Mouse (Mus musculus): ENCODE data around the gene Slc16a7. TPM values are rescaled to one million over a fixed set of nuclear protein-coding genes. Genes with fewer than 3 reads are reported as not detected.
A peak's percentile ranks its signal among the peaks of the same experiment; 100 is the strongest.

Gene Slc16a7
- polyA plus RNA-seq, 1 experiment from 2014 or later, result 4.3 TPM

GRCm38 (mm10) chr10:125270266-125270665, 119.0 kb downstream of the Slc16a7 start:
- H3K27ac ChIP-seq (replicated peaks), result no peak overlapping the region
- no peak for ATAC-seq (ENCODE audit: extremely low read depth, insufficient number of reproducible peaks, low FRiP score, low TSS enrichment)
- H3K27me3 ChIP-seq (replicated peaks), result no peaks in the 10 kb centered on the region
- peaks cover 27% of the 10 kb centered on the region for H3K4me1 ChIP-seq
- H3K9ac ChIP-seq, result no peak overlapping the region
- H3K9me3 ChIP-seq, result no peaks in the 10 kb centered on the region
- 54% methylated on average over 5 of the region's 5 CpGs for WGBS
- H3K4me2 ChIP-seq, result no peak overlapping the region
- H3K36me3 ChIP-seq, result no peaks in the 10 kb centered on the region
- no peak overlapping the region for H3K4me3 ChIP-seq

- H3K36me3 ChIP-seq, result no peaks in the 10 kb centered on the region
- H3K27ac ChIP-seq (replicated peaks), result peak overlapping the region; percentile 54
- H3K4me3 ChIP-seq, result no peak overlapping the region
- no peaks in the 10 kb centered on the region for H3K9me3 ChIP-seq
- H3K9ac ChIP-seq, result no peak overlapping the region
- H3K27me3 ChIP-seq (replicated peaks), result no peaks in the 10 kb centered on the region
- ATAC-seq (ENCODE audit: extremely low read depth, insufficient number of reproducible peaks, low FRiP score, low TSS enrichment), result no peak
- H3K4me1 ChIP-seq, result peaks cover 25% of the 10 kb centered on the region
- peak overlapping the region; percentile 38 for H3K4me2 ChIP-seq
- 35% methylated on average over 4 of the region's 4 CpGs for WGBS
Observed at GRCm38 (mm10) chr10:125266322-125266721, 122.9 kb downstream of the Slc16a7 start.

GRCm38 (mm10) chr10:125265901-125266300, 123.4 kb downstream of the Slc16a7 start:
- Histone ChIP-seq H3K9ac (no peak overlapping the region), H3K4me3 (no peak overlapping the region), H3K27me3 (replicated peaks) (no peaks in the 10 kb centered on the region), H3K27ac (replicated peaks) (peak overlapping the region; percentile 54; the same call in 1 of the 2 replicates), H3K4me2 (peak overlapping the region; percentile 38), H3K9me3 (no peaks in the 10 kb centered on the region), H3K36me3 (no peaks in the 10 kb centered on the region), H3K4me1 (peaks cover 23% of the 10 kb centered on the region)
- ATAC-seq (ENCODE audit: extremely low read depth, insufficient number of reproducible peaks, low FRiP score, low TSS enrichment), result no peak
- WGBS, result 27% methylated on average over 9 of the region's 9 CpGs

GRCm38 (mm10) chr10:125265467-125265866, 123.8 kb downstream of the Slc16a7 start:
- no peaks in the 10 kb centered on the region for H3K27me3 ChIP-seq (replicated peaks)
- H3K36me3 ChIP-seq, result no peaks in the 10 kb centered on the region
- no peak overlapping the region for H3K4me3 ChIP-seq
- no peak overlapping the region for H3K9ac ChIP-seq
- H3K27ac ChIP-seq (replicated peaks), result peak overlapping the region; percentile 24; the same call in 1 of the 2 replicates
- peaks cover 23% of the 10 kb centered on the region for H3K4me1 ChIP-seq
- peak overlapping the region; percentile 38 for H3K4me2 ChIP-seq
- no peaks in the 10 kb centered on the region for H3K9me3 ChIP-seq
- no peak for ATAC-seq (ENCODE audit: extremely low read depth, insufficient number of reproducible peaks, low FRiP score, low TSS enrichment)
- 51% methylated on average over 14 of the region's 14 CpGs for WGBS

GRCm38 (mm10) chr10:125264938-125265337, 124.3 kb downstream of the Slc16a7 start:
- Histone ChIP-seq H3K9ac (no peak overlapping the region), H3K4me3 (no peak overlapping the region), H3K27ac (replicated peaks) (no peak overlapping the region), H3K4me1 (peaks cover 23% of the 10 kb centered on the region), H3K4me2 (no peak overlapping the region), H3K36me3 (no peaks in the 10 kb centered on the region), H3K27me3 (replicated peaks) (no peaks in the 10 kb centered on the region), H3K9me3 (no peaks in the 10 kb centered on the region)
- 60% methylated on average over 4 of the region's 4 CpGs for WGBS
- ATAC-seq (ENCODE audit: extremely low read depth, insufficient number of reproducible peaks, low FRiP score, low TSS enrichment), result no peak

GRCm38 (mm10) chr10:125255904-125256303, 133.4 kb downstream of the Slc16a7 start:
- no peak overlapping the region for H3K27ac ChIP-seq (replicated peaks)

GRCm38 (mm10) chr10:125214536-125214935, 174.7 kb downstream of the Slc16a7 start:
- H3K4me2 ChIP-seq, result no peak overlapping the region
- ATAC-seq (ENCODE audit: extremely low read depth, insufficient number of reproducible peaks, low FRiP score, low TSS enrichment), result no peak
- no peaks in the 10 kb centered on the region for H3K9me3 ChIP-seq
- H3K9ac ChIP-seq, result no peak overlapping the region
- H3K27me3 ChIP-seq (replicated peaks), result no peaks in the 10 kb centered on the region
- WGBS, result 71% methylated on average over 2 of the region's 2 CpGs
- H3K27ac ChIP-seq (replicated peaks), result no peak overlapping the region
- no peaks in the 10 kb centered on the region for H3K36me3 ChIP-seq
- no peak overlapping the region for H3K4me3 ChIP-seq
- no peaks in the 10 kb centered on the region for H3K4me1 ChIP-seq

More at GRCm38 (mm10) chr10:125255904-125256303, 133.4 kb downstream of the Slc16a7 start:
- no peaks in the 10 kb centered on the region for H3K36me3 ChIP-seq
- ATAC-seq (ENCODE audit: extremely low read depth, insufficient number of reproducible peaks, low FRiP score, low TSS enrichment), result no peak
- H3K27me3 ChIP-seq (replicated peaks), result no peaks in the 10 kb centered on the region
- no peak overlapping the region for H3K4me2 ChIP-seq
- H3K9ac ChIP-seq, result no peak overlapping the region
- no peaks in the 10 kb centered on the region for H3K4me1 ChIP-seq
- H3K9me3 ChIP-seq, result no peaks in the 10 kb centered on the region
- H3K4me3 ChIP-seq, result no peak overlapping the region
- WGBS, result 80% methylated on average over 4 of the region's 4 CpGs

- 83% methylated on average over 3 of the region's 3 CpGs for WGBS
- no peak for ATAC-seq (ENCODE audit: extremely low read depth, insufficient number of reproducible peaks, low FRiP score, low TSS enrichment)
- Histone ChIP-seq H3K36me3 (no peaks in the 10 kb centered on the region), H3K27me3 (replicated peaks) (no peaks in the 10 kb centered on the region), H3K9me3 (no peaks in the 10 kb centered on the region), H3K4me1 (no peaks in the 10 kb centered on the region), H3K4me3 (no peak overlapping the region), H3K27ac (replicated peaks) (no peak overlapping the region), H3K4me2 (no peak overlapping the region), H3K9ac (no peak overlapping the region)
Observed at GRCm38 (mm10) chr10:125213805-125214204, 175.5 kb downstream of the Slc16a7 start.

GRCm38 (mm10) chr10:125187544-125187943, 201.7 kb downstream of the Slc16a7 start:
- Histone ChIP-seq H3K9ac (no peak overlapping the region), H3K27ac (replicated peaks) (no peak overlapping the region), H3K9me3 (no peaks in the 10 kb centered on the region), H3K36me3 (no peaks in the 10 kb centered on the region), H3K4me3 (no peak overlapping the region), H3K4me1 (no peaks in the 10 kb centered on the region), H3K27me3 (replicated peaks) (no peaks in the 10 kb centered on the region), H3K4me2 (no peak overlapping the region)
- WGBS, result 51% methylated on average over 5 of the region's 5 CpGs
- ATAC-seq (ENCODE audit: extremely low read depth, insufficient number of reproducible peaks, low FRiP score, low TSS enrichment), result no peak

- Histone ChIP-seq H3K9ac (no peak overlapping the region), H3K9me3 (no peaks in the 10 kb centered on the region), H3K36me3 (no peaks in the 10 kb centered on the region), H3K4me2 (no peak overlapping the region), H3K27ac (replicated peaks) (no peak overlapping the region), H3K27me3 (replicated peaks) (no peaks in the 10 kb centered on the region), H3K4me1 (no peaks in the 10 kb centered on the region), H3K4me3 (no peak overlapping the region)
- no peak for ATAC-seq (ENCODE audit: extremely low read depth, insufficient number of reproducible peaks, low FRiP score, low TSS enrichment)
- WGBS, result 86% methylated on average over 4 of the region's 4 CpGs
Observed at GRCm38 (mm10) chr10:125185387-125185786, 203.9 kb downstream of the Slc16a7 start.

- H3K27ac ChIP-seq (replicated peaks), result no peak overlapping the region
- no peaks in the 10 kb centered on the region for H3K4me1 ChIP-seq
- ATAC-seq (ENCODE audit: extremely low read depth, insufficient number of reproducible peaks, low FRiP score, low TSS enrichment), result no peak
- H3K27me3 ChIP-seq (replicated peaks), result no peaks in the 10 kb centered on the region
- WGBS, result 43% methylated on average over 5 of the region's 5 CpGs
- H3K4me2 ChIP-seq, result no peak overlapping the region
- no peak overlapping the region for H3K4me3 ChIP-seq
- H3K9ac ChIP-seq, result no peak overlapping the region
- H3K36me3 ChIP-seq, result no peaks in the 10 kb centered on the region
- no peaks in the 10 kb centered on the region for H3K9me3 ChIP-seq
Observed at GRCm38 (mm10) chr10:125184146-125184545, 205.1 kb downstream of the Slc16a7 start.

- Histone ChIP-seq H3K27me3 (replicated peaks) (no peaks in the 10 kb centered on the region), H3K9ac (no peak overlapping the region), H3K4me3 (no peak overlapping the region), H3K4me1 (no peaks in the 10 kb centered on the region), H3K4me2 (no peak overlapping the region), H3K27ac (replicated peaks) (no peak overlapping the region), H3K36me3 (no peaks in the 10 kb centered on the region), H3K9me3 (no peaks in the 10 kb centered on the region)
- WGBS, result 74% methylated on average over 3 of the region's 3 CpGs
- no peak for ATAC-seq (ENCODE audit: extremely low read depth, insufficient number of reproducible peaks, low FRiP score, low TSS enrichment)
Observed at GRCm38 (mm10) chr10:125182545-125182944, 206.7 kb downstream of the Slc16a7 start.
